Mouse (Mus musculus) testis, adult 2 months (tissue): ENCODE results near the gene Pi4k2a. TPM values are rescaled to one million over a fixed set of nuclear protein-coding genes. Genes with fewer than 3 reads are reported as not detected.

Experiments used
- H3K27ac ChIP-seq: fragments of 200-500 bp; 2 replicates; pipeline ENCODE4 v1.5.1; 2012; ENCODE audit warnings: low read depth, low read length; ENCODE audit not compliant: control insufficient read depth, insufficient read depth
- H3K27me3 ChIP-seq: fragments of 200-500 bp; 2 replicates; pipeline ENCODE4 v1.6.1; 2012; ENCODE audit warnings: mild to moderate bottlenecking, low read length, moderate library complexity; ENCODE audit not compliant: control insufficient read depth, insufficient read depth
- H3K36me3 ChIP-seq: fragments of 200-500 bp; 2 replicates; pipeline ENCODE4 v1.6.1; 2012; ENCODE audit warnings: mild to moderate bottlenecking, low read length; ENCODE audit not compliant: control insufficient read depth, insufficient read depth
- H3K4me1 ChIP-seq: fragments of 200-500 bp; 2 replicates; pipeline ENCODE4 v1.6.1; 2012; ENCODE audit warnings: low read length; ENCODE audit not compliant: control insufficient read depth, insufficient read depth
- H3K4me3 ChIP-seq: fragments of 200-500 bp; 2 replicates; pipeline ENCODE4 v1.5.1; 2012; ENCODE audit warnings: low read depth, mild to moderate bottlenecking, low read length, moderate library complexity, mixed read lengths; ENCODE audit not compliant: control insufficient read depth
- CTCF ChIP-seq: fragments of 200-500 bp; IDR thresholded peaks from 2 replicates; pipeline ENCODE4 v1.5.1; 2012; ENCODE audit warnings: low read depth, mild to moderate bottlenecking, inconsistent platforms, low read length, moderate library complexity; ENCODE audit not compliant: control insufficient read depth, insufficient read depth, insufficient replicate concordance
- POLR2A ChIP-seq: fragments of 200-500 bp; IDR thresholded peaks from 2 replicates; pipeline ENCODE4 v1.6.1; 2012; ENCODE audit warnings: low read depth, mild to moderate bottlenecking, inconsistent platforms, low read length, moderate library complexity; ENCODE audit not compliant: control insufficient read depth
- polyA plus RNA-seq: library from polyadenylated mRNA; depleted of rRNA; stranded (reverse); fragments of >200 nt; gene quantifications from 2 replicates; pipeline ENCODE4 v1.2.3, GENCODE M21; 2012

Pi4k2a gene
- polyA plus RNA-seq, 1 experiment = 27.8 TPM

GRCm38 (mm10) chr19:42128052-42128740 is 37.9 kb downstream of the Pi4k2a start:
- Histone ChIP-seq H3K36me3 (no peaks in the 10 kb centered on the region), H3K27me3 (no peaks in the 10 kb centered on the region), H3K4me1 (peaks cover 10% of the 10 kb centered on the region), H3K27ac (peak overlapping the region; percentile 82), H3K4me3 (peak overlapping the region; percentile 90)
- TF ChIP-seq POLR2A (no peak), CTCF (no peak)

- no peaks in the 10 kb centered on the region for H3K27me3 ChIP-seq
- peaks cover 10% of the 10 kb centered on the region for H3K4me1 ChIP-seq
- H3K4me3 ChIP-seq = peak within 1 kb of the TSS; percentile 90
- peak; percentile 71 for TF ChIP-seq POLR2A
- no peak for TF ChIP-seq CTCF
- no peaks in the 10 kb centered on the region for H3K36me3 ChIP-seq
- H3K27ac ChIP-seq = peak within 1 kb of the TSS; percentile 82
Observed at GRCm38 (mm10) chr19:42128787-42129508, 38.7 kb downstream of the Pi4k2a start, which contains the start of gene Avpi1. TSS of gene Avpi1 (minus strand) at chr19:42129059.

GRCm38 (mm10) chr19:42129509-42130293 is 39.4 kb downstream of the Pi4k2a start:
- TF ChIP-seq CTCF (no peak), POLR2A (no peak)
- H3K27ac ChIP-seq = peak overlapping the region; percentile 3; the same call in 1 of the 2 replicates
- H3K36me3 ChIP-seq = no peaks in the 10 kb centered on the region
- H3K4me1 ChIP-seq = peaks cover 10% of the 10 kb centered on the region
- H3K4me3 ChIP-seq = peak overlapping the region; percentile 90
- no peaks in the 10 kb centered on the region for H3K27me3 ChIP-seq

- Histone ChIP-seq H3K27ac (no peak overlapping the region), H3K4me3 (no peak overlapping the region), H3K4me1 (peaks cover 10% of the 10 kb centered on the region), H3K36me3 (no peaks in the 10 kb centered on the region), H3K27me3 (no peaks in the 10 kb centered on the region)
- TF ChIP-seq POLR2A (no peak), CTCF (no peak)
Observed at GRCm38 (mm10) chr19:42130294-42130606, 40.0 kb downstream of the Pi4k2a start.

GRCm38 (mm10) chr19:42131101-42131500 is 40.8 kb downstream of the Pi4k2a start:
- no peaks in the 10 kb centered on the region for H3K36me3 ChIP-seq
- H3K27me3 ChIP-seq = no peaks in the 10 kb centered on the region
- no peak overlapping the region for H3K4me3 ChIP-seq
- no peak overlapping the region for H3K27ac ChIP-seq
- H3K4me1 ChIP-seq = peaks cover 10% of the 10 kb centered on the region
- TF ChIP-seq POLR2A = no peak
- TF ChIP-seq CTCF = no peak

GRCm38 (mm10) chr19:42135070-42135469 is 44.8 kb downstream of the Pi4k2a start:
- TF ChIP-seq CTCF (no peak), POLR2A (no peak)
- Histone ChIP-seq H3K4me3 (no peak overlapping the region), H3K4me1 (no peaks in the 10 kb centered on the region), H3K36me3 (no peaks in the 10 kb centered on the region), H3K27ac (no peak overlapping the region), H3K27me3 (no peaks in the 10 kb centered on the region)

GRCm38 (mm10) chr19:42136126-42136525 is 45.9 kb downstream of the Pi4k2a start:
- Histone ChIP-seq H3K27ac (no peak overlapping the region), H3K4me3 (no peak overlapping the region), H3K36me3 (no peaks in the 10 kb centered on the region), H3K27me3 (no peaks in the 10 kb centered on the region), H3K4me1 (no peaks in the 10 kb centered on the region)
- TF ChIP-seq POLR2A = no peak
- no peak for TF ChIP-seq CTCF
